Mouse (Mus musculus) kidney, embryonic 16.5 days (tissue): ENCODE data around the gene Hist1h2ae. TPM values are rescaled to one million over a fixed set of nuclear protein-coding genes. Genes with fewer than 3 reads are reported as not detected.
"Not testable (repeated sequence)": the region's sequence is repeated elsewhere in the genome, so short reads cannot be mapped to it uniquely, and the experiment has no call there.

ENCODE experiments used
- ATAC-seq: fragments of 200-750 bp; cut with Nextera tagmentation; 2 replicates; pipeline ENCODE4 v1.8.0; 2017; ENCODE audit warnings: moderate TSS enrichment; ENCODE audit not compliant: low FRiP score, low TSS enrichment
- H3K27ac ChIP-seq: fragments of 300-500 bp; sonication (generic); 2 replicates; pipeline ENCODE4 v1.5.1; 2014; ENCODE audit warnings: low read length
- H3K27me3 ChIP-seq: fragments of 300-500 bp; sonication (generic); 2 replicates; pipeline ENCODE4 v1.6.1; 2014; ENCODE audit warnings: low read length, control low read depth, mixed read lengths; ENCODE audit not compliant: insufficient read depth
- H3K36me3 ChIP-seq: fragments of 300-500 bp; sonication (generic); 2 replicates; pipeline ENCODE4 v1.6.1; 2014; ENCODE audit warnings: low read length, control low read depth, mixed read lengths; ENCODE audit not compliant: insufficient read depth
- H3K4me1 ChIP-seq: fragments of 300-500 bp; sonication (generic); 2 replicates; pipeline ENCODE4 v1.6.1; 2014; ENCODE audit warnings: low read length, control low read depth, mixed read lengths; ENCODE audit not compliant: insufficient read depth
- H3K4me2 ChIP-seq: fragments of 300-500 bp; sonication (generic); replicated peaks from 2 replicates; pipeline ENCODE4 v1.6.1; 2014; ENCODE audit warnings: low read depth, low read length
- H3K4me3 ChIP-seq: fragments of 300-500 bp; sonication (generic); 2 replicates; pipeline ENCODE4 v1.5.1; 2014; ENCODE audit warnings: mild to moderate bottlenecking, low read length
- H3K9ac ChIP-seq: fragments of 300-500 bp; sonication (generic); replicated peaks from 2 replicates; pipeline ENCODE4 v1.6.1; 2014; ENCODE audit warnings: low read length
- H3K9me3 ChIP-seq: fragments of 300-500 bp; sonication (generic); 2 replicates; pipeline ENCODE4 v1.6.1; 2016; ENCODE audit warnings: low read length, control low read depth
- WGBS: fragments of 180-500 bp; shearing (Covaris S2); extraction: QIAGEN DNeasy Blood & Tissue Kit; methylation state at CpG from one replicate; pipeline ENCODE4 v1.1.7; 2014; 5-methylcytosine and 5-hydroxymethylcytosine counted together
- polyA plus RNA-seq: library from polyadenylated mRNA; unstranded; fragments of >200 nt; fragmentation: Nextera tagmentation; extraction: Ambion mirVana; gene quantifications from 2 replicates; pipeline ENCODE4 v1.2.1, GENCODE M21; 2015

Hist1h2ae gene
- polyA plus RNA-seq, 1 experiment from 2014 or later: 57.7 TPM

DNA sequence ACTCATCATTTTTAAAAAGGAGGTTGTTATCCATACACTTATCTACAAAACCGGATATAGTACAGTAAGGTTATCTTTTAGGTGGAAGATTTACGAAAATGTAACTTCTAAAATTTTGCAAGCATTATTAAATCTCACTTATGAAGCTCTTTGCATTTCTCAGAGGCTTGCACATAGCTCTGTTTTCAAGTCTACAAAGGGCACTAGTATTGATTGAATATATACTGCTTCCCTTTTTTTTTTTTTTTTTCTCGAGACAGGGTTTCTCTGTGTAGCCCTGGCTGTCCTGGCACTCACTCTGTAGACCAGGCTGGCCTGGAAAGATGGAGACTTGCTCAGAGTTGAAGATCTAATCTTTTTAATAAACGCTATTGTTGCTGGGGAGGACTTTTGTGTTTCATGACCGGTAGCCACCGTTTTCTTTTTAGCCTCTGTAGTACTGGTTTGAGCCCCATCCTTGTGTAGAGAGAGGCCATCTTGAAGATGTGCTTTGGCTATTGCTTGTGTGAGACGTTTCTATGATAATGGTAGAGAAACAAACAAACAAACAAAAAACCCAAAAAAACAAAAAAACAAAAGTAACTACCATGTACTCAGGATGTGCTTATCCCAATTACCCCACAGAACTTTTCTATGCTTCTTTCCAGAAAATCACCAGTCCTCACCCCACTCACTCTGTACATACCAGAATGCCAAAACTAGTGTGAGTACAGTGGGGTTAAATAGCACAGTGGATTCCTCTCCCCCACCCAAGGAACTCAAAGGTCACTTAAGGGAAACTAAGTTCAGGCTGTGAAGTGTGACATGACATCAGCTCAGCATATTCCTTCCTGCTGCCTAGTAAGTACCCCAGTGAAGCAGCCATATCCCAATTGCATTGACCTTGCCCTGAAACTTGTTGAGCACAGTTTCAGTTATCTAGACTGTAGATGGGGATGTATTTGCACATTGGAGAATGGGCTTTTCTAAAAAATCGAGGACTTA is 18.8 kb downstream of the Hist1h2ae start:
- Histone ChIP-seq H3K27ac (peak overlapping the region; percentile 96), H3K9me3 (no peaks in the 10 kb centered on the region), H3K9ac (peak overlapping the region; percentile 69; the same call in 1 of the 2 replicates), H3K36me3 (no peaks in the 10 kb centered on the region), H3K4me2 (peak overlapping the region; percentile 68), H3K4me1 (peaks cover 18% of the 10 kb centered on the region), H3K27me3 (no peaks in the 10 kb centered on the region), H3K4me3 (peak overlapping the region; percentile 52)
- ATAC-seq: no peak
- WGBS: 49% methylated on average over 8 of the region's 8 CpGs

DNA sequence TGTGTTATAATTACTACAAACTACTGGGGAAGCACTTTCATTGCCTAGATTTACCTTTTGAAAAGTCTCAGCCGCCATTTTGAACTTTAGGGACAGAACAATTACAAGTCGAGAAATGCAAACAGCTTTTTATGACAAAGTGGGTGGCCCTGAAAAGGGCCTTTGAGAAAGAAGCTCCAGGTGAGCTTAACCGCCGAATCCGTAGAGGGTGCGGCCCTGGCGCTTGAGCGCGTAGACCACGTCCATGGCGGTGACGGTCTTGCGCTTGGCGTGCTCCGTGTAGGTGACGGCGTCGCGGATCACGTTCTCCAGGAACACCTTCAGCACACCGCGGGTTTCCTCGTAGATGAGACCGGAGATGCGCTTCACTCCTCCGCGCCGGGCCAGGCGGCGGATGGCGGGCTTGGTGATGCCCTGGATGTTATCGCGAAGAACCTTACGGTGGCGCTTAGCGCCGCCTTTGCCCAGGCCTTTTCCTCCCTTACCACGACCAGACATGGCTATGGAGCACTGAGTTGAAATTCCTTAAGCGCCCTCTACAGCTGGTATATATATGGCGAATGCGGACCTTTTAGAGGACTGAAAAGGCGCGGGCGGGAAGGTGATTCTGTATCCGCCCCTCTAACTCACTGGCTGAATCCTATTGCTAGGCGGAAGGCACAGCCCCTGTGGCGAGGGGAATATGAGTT is 19.7 kb downstream of the Hist1h2ae start, which contains the start of gene Hist1h4f:
Hist1h4f (minus strand) TSS at position 503 of the 689 bp plus-strand sequence.
- under 1% methylated on average over 44 of the region's 47 CpGs for WGBS
- not testable (repeated sequence) for H3K36me3 ChIP-seq, H3K9me3 ChIP-seq, H3K27me3 ChIP-seq
- Histone ChIP-seq H3K27ac (peak within 1 kb of the TSS; percentile 96), H3K4me3 (peak within 1 kb of the TSS; percentile 52), H3K9ac (peak within 1 kb of the TSS; percentile 69), H3K4me1 (peaks cover 14% of the 10 kb centered on the region), H3K4me2 (peak within 1 kb of the TSS; percentile 68)
- ATAC-seq: peak; percentile 88

DNA sequence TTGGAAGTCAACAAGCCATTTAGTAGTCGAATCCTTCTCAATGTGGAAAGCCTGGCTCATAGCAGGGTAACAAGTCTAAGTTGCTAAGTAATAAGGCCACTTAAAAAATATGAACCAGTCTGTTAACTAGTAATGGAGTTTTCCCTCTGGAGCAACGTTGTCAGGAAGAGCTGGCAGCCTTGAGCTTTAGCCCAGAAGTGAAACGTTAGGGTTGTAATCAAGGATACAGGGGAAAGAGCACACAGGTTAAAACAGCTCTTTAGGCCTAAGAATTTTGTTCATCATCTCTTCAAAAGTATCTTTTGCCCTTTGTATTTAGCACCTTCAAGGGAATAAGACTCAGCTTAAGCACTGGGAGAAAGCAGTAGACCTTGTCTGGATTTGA is 20.3 kb downstream of the Hist1h2ae start:
- Histone ChIP-seq H3K27me3 (no peaks in the 10 kb centered on the region), H3K36me3 (no peaks in the 10 kb centered on the region), H3K4me2 (peak overlapping the region; percentile 68), H3K4me3 (peak overlapping the region; percentile 52), H3K9ac (peak overlapping the region; percentile 69), H3K4me1 (peaks cover 14% of the 10 kb centered on the region), H3K27ac (peak overlapping the region; percentile 96), H3K9me3 (no peaks in the 10 kb centered on the region)
- 0% methylated on average over 3 of the region's 3 CpGs for WGBS
- ATAC-seq: no peak

DNA sequence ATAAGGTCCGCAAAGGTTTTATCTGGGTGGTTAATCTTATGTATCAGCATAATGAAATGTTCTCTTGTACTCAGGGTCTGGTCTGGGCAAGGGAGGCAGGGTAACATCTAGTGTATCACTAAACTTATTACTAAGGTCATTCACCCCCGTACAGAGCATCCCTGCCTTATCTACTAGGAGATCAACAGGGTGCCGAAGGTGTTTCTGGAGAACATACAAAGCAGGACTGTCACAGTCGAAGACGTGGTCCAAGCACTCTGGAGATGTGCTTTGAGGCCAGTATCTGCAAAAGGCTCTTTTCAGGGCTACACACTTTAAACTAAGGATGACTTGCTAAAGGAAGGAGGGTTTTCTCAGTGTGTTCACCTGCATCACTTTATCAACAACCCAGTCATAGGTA is 24.3 kb downstream of the Hist1h2ae start:
- Histone ChIP-seq H3K4me1 (peaks cover 6% of the 10 kb centered on the region), H3K4me3 (no peak overlapping the region), H3K9me3 (no peaks in the 10 kb centered on the region), H3K36me3 (no peaks in the 10 kb centered on the region), H3K9ac (no peak overlapping the region), H3K4me2 (no peak overlapping the region), H3K27ac (no peak overlapping the region), H3K27me3 (no peaks in the 10 kb centered on the region)
- WGBS: 72% methylated on average over 5 of the region's 5 CpGs
- no peak for ATAC-seq

DNA sequence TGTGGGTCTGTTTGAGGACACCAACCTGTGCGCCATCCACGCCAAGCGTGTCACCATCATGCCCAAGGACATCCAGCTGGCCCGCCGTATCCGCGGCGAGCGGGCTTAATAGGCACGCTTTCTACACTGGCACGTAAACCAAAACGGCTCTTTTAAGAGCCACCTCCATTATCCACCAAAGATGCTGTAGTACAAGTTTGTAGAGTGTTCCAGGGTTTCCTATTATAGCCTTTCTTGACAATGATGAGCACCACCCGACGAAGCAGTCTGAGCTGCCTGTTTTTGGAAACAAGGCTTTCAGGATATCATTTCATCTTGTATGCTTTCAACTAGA is 26.3 kb downstream of the Hist1h2ae start:
- not testable (repeated sequence) for H3K36me3 ChIP-seq, H3K27me3 ChIP-seq, H3K9me3 ChIP-seq, H3K4me1 ChIP-seq
- ATAC-seq: peak; percentile 7; the same call in 1 of the 2 replicates
- peak overlapping the region; percentile 66; the same call in 1 of the 2 replicates for H3K9ac ChIP-seq
- H3K27ac ChIP-seq: peak overlapping the region; percentile 90; the same call in 1 of the 2 replicates
- H3K4me3 ChIP-seq: peak overlapping the region; percentile 51
- peak overlapping the region; percentile 46 for H3K4me2 ChIP-seq
- whole genome bisulfite sequencing: 0% methylated on average over 12 of the region's 14 CpGs

DNA sequence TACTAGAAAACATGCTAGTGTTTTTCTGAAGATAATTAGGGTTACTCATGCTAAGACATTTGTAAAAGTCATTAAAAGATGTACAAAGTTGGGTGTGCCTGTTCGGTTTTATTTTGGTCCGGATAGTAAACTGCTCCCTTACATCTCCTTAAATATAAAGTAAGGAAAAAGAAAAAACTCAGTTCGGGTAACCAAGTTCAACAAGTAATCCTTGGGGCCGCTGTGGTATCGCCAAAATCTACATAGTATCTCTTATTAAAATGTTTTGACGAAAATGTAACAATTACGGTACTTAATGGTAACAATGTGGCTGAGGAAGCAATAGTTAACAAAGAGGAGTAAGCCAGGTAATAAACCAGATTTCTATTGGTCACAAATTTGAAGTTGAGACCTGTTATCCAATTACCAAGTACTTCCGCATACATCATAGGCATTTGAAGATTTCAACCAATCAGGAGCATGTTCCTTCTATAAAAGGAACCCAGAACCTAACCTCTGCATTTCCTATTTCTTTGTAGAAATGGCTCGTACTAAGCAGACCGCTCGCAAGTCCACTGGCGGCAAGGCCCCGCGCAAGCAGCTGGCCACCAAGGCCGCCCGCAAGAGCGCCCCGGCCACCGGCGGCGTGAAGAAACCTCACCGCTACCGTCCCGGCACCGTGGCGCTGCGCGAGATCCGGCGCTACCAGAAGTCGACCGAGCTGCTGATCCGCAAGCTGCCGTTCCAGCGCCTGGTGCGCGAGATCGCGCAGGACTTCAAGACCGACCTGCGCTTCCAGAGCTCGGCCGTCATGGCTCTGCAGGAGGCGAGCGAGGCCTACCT is 26.8 kb downstream of the Hist1h2ae start, which contains the start of gene Hist1h3f:
Hist1h3f (plus strand) TSS at position 88 of the 822 bp plus-strand sequence.
- H3K4me3 ChIP-seq: peak within 1 kb of the TSS; percentile 54
- peak within 1 kb of the TSS; percentile 86 for H3K4me2 ChIP-seq
- WGBS: under 1% methylated on average over 25 of the region's 45 CpGs
- H3K27me3 ChIP-seq: no peaks in the 10 kb centered on the region
- no peaks in the 10 kb centered on the region for H3K9me3 ChIP-seq
- H3K36me3 ChIP-seq: no peaks in the 10 kb centered on the region
- peak within 1 kb of the TSS; percentile 97 for H3K27ac ChIP-seq
- H3K9ac ChIP-seq: peak within 1 kb of the TSS; percentile 74
- H3K4me1 ChIP-seq: peaks cover 5% of the 10 kb centered on the region; the same call in 1 of the 2 replicates
- peak; percentile 93 for ATAC-seq

DNA sequence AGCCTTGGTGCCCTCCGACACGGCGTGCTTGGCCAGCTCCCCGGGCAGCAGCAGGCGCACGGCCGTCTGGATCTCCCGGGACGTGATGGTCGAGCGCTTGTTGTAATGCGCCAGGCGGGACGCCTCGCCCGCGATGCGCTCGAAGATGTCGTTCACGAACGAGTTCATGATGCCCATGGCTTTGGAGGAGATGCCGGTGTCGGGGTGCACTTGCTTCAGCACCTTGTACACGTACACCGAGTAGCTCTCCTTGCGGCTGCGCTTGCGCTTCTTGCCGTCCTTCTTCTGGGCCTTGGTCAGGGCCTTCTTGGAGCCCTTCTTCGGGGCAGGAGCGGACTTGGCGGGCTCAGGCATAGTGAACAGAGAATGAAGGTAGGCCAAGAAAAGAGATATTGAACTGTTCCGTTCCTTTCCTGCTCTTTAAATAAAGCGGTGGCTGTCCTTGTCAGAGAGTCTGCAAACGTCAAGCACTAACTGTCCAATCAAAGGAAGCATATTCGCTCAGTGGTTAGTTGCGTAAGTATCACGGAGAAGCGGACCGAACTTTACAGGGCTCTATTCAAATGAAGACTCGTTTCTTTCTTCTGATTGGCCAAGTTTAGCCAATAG is 27.9 kb downstream of the Hist1h2ae start, which contains the start of gene Hist1h2bh:
Hist1h2bh (minus strand) TSS at position 394 of the 609 bp plus-strand sequence.
- not testable (repeated sequence) for H3K9me3 ChIP-seq, H3K27me3 ChIP-seq, H3K36me3 ChIP-seq, H3K4me1 ChIP-seq
- peak within 1 kb of the TSS; percentile 74 for H3K9ac ChIP-seq
- WGBS: under 1% methylated on average over 30 of the region's 42 CpGs
- peak within 1 kb of the TSS; percentile 97 for H3K27ac ChIP-seq
- ATAC-seq: peak; percentile 96
- H3K4me2 ChIP-seq: peak within 1 kb of the TSS; percentile 86
- peak within 1 kb of the TSS; percentile 54 for H3K4me3 ChIP-seq

DNA sequence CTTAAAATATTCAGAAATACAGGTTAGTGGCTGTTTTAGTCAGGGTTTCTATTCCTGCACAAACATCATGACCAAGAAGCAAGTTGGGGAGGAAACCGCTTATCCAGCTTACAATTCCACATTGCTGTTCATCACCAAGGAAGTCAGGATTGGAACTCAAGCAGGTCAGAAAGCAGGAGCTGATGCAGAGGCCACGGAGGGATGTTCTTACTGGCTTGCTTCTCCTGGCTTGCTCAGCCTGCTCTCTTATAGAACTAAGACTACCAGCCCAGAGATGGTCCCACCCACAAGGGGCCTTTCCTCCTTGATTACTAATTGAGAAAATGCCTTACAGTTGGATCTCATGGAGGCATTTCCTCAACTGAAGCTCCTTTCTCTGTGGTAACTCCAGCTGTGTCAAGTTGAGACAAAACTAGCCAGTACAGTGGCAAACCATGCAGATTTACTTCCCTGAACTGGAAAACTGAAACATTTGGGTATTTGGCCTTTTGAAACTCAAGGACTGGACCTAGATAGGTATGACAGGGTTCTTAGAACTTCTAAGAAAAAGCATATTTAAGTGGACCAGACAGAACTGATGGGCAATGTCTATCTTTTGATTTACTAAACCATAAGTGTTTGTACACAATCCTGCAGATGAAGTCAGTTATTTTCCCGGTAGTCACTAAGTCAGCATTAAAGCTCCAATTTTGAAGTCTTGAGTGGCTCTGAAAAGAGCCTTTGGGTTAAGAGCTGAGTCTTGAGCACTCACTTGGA is 28.6 kb downstream of the Hist1h2ae start:
- Histone ChIP-seq H3K4me2 (peak overlapping the region; percentile 56), H3K4me3 (peak overlapping the region; percentile 54), H3K9ac (peak overlapping the region; percentile 74), H3K27ac (peak overlapping the region; percentile 92)
- not testable (repeated sequence) for ATAC-seq, H3K4me1 ChIP-seq, H3K27me3 ChIP-seq, H3K9me3 ChIP-seq, H3K36me3 ChIP-seq
- 4% methylated on average over 3 of the region's 3 CpGs for WGBS
